Mouse (Mus musculus): ENCODE results near the gene C1qtnf7.
A peak's percentile ranks its signal among the peaks of the same experiment; 100 is the strongest.

Gene C1qtnf7

DNA sequence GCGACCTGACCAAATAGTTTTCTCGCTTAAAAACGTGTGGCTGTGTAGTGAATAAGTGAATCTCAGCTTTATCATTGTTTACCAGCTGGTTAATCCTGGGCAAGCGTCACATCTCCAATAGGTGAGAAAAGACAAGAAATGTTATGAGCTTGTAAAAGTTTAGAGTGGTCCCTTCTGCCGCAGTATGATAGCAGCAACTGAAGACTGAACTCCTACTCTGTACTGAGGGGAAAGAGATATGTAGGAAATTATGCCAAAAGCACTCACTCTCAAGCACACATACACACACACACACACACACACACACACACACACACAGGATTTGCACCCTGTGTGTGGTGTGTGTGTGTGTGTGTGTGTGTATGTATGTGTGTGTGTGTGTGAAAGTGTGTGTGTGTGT, 26.2 kb downstream of the C1qtnf7 start:
- no peak for DNase-seq

- no peak for DNase-seq
These were observed 27.0 kb downstream of the C1qtnf7 start for GRCm38 (mm10) chr5:43542246-43542845.

DNA sequence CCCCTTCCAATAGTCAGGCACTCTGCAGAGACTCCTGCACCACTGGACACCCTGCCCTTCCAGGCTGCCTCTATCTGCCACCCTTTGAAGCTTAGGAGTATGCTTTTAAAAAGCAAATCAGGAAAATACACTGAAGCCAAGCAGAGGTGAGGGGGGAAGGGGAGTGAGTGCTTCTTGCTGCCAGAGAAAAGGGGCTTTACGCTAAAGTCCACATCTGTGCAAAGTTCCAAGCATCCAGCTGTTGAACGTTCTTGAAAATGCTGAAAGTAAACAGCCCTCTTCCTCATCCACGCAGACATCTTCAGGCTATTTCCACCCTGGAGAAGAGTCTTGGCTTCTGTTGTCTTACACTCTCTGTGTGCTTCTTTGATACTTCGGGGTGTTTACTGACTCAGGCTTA, 34.6 kb downstream of the C1qtnf7 start:
- no peak for DNase-seq

DNA sequence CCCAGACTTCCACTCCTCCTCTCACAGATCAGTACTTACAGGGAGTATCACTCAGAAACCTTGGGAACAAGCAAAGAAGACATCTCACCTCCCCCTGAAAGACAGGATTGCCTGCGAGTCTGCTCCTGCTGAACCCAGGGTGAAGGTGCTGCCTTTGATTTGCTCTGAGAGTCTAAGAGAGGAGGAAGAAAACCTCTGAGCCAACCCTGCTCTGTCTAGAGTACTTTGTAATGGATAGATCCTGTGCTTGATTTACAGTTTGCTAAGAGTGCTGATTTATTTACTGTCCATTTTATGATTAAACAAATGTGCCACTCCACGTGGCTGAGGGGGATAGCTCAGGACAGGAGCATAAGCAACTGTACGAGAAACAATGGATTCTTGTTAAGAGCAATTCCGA, 35.1 kb downstream of the C1qtnf7 start:
- no peak for DNase-seq

GRCm38 (mm10) chr5:43554871-43555270, 39.5 kb downstream of the C1qtnf7 start:
- DNase-seq, result peak; percentile 44 to 47

DNA sequence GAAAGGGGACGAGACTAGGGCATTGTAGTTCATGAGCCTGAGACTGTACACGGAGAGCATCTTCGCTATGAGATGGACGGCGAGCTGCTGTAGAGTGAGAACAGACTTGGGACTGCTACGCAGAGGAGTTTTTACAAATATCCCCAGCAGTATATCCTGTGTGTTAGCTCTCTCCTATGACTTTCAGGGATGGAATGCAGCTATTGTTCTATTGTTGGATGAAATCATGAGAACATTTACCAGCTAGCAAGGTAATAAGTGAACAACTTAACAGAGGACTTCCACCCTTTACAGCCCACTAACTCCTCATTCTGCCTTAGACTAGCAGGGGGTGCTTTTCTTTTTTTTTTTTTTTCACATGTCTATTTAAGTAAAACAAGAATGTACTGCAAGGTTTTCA, 40.1 kb downstream of the C1qtnf7 start:
- DNase-seq, result no peak

- DNase-seq, result no peak
These were observed 42.1 kb downstream of the C1qtnf7 start for GRCm38 (mm10) chr5:43557436-43557835.

- peak; percentile 10 to 48 for DNase-seq
These were observed 46.4 kb downstream of the C1qtnf7 start for GRCm38 (mm10) chr5:43561639-43562252.

GRCm38 (mm10) chr5:43569720-43570359, 54.5 kb downstream of the C1qtnf7 start:
- DNase-seq, result no peak

GRCm38 (mm10) chr5:43582876-43583275, 67.5 kb downstream of the C1qtnf7 start:
- DNase-seq, result peak in 1 of 2 experiments; percentile 33

GRCm38 (mm10) chr5:43583326-43584120, 68.2 kb downstream of the C1qtnf7 start:
- DNase-seq, result no peak

DNA sequence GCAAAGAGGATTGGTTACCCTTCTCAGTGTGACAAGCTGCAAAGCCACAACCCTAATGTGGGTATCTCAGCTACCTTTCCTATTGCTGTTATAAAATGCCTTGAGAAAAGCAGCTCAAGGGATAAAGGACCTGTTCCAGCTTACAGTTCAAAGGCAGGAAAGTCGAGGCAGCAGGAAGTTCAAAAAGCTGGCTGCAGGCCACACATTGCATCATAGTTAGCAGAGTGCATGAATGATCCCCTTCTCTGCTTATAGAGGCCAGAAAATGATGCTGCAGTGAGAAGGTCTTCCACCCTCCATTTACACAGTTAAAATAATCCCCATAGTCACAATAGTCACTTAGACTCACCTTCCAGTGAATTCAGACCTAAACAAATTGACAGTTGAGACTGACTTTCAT, 69.1 kb downstream of the C1qtnf7 start:
- peak in 1 of 2 experiments; percentile 8 for DNase-seq

DNA sequence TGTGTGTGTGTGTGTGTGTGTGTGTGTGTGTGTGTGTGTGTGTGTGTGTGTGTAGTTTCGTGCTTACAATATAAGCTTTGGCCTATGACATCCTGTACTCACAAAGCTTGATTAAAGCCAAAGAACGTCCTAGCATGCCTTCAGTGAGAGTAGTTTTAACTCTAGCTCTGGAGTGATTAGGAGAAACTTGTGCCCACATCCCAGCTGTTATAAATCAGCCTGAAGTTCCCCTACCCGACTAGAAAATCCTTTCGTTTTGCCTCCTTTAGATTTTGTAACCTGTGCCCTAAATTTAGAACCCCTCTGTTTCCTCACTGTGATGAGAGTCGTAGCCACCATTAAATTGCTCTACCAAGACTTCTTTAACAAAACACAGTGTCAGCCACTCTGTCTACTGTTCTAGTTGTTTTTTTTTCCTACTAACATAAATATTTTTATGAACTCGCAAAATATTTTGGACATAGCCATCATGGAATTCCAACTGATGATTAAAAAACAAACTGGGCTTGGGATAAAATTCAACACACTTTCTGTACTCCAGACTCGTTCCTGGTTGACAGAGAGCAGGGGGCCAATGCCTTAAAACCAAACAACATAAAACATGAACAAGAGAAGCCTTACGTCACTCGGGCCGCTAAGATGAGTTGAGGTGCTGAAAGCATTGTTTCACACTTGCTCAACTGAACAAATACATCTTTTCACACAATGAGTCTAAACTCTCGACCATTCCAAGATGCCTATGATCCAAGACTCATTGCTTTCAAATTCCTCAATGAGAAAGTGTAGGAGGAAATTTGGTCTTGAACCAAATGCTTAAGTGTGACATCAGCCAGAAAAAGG, 70.3 kb downstream of the C1qtnf7 start:
- DNase-seq, result no peak

DNA sequence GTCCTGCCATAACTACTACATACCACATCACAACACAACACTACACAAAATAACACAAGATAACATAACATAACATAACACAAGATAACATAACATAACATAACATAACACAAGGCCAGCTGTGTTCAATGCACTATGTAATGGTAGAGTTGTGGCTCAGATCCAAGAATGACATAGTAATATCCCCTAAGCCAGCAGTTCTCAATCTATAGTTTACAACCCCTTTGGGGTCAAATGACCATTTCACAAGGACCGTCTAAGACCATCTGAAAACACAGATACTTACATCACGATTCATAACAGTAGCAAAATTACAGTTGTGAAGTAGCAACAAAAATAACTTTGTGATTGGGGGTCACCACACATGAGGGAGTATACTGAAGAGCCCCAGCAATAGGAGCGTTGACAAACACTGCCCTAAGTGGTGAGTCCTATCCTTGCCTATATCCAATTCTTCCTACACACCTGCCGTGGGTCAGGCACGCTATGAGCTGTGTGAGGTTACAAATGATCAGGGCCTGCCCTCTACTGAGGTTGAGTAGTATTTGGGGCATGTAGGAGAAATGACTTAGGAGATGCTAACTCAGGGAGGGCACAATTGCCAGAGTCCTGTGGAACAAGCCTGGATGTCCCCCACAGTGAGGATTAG, 73.6 kb downstream of the C1qtnf7 start:
- no peak for DNase-seq

GRCm38 (mm10) chr5:43589440-43589830, 74.1 kb downstream of the C1qtnf7 start:
- DNase-seq, result no peak

GRCm38 (mm10) chr5:43590311-43590731, 75.0 kb downstream of the C1qtnf7 start:
- DNase-seq, result no peak

GRCm38 (mm10) chr5:43601601-43602000, 86.3 kb downstream of the C1qtnf7 start:
- DNase-seq, result no peak

DNA sequence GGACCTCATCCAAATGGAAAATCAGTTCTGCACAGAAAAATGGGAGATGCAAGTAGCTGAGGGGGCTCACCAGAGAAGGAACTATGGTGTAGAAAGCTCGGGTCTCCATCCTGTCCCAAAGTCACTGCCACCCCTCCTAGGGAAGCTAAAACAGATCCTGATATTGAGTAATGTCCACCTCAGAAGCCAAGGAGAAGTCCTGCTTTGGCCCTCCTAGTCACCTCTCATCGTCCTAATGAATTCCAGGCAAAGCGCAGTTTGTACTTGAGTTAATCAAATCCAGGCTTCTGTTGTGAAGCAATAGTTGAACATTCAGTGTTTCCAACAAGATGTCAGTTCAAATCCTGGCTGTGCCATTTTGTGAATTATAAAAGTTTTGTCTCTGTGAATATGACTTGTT, 87.2 kb downstream of the C1qtnf7 start:
- DNase-seq, result no peak

- DNase-seq, result no peak
These were observed 88.2 kb downstream of the C1qtnf7 start for GRCm38 (mm10) chr5:43603559-43603958.

GRCm38 (mm10) chr5:43608073-43608472, 92.7 kb downstream of the C1qtnf7 start:
- no peak for DNase-seq

DNA sequence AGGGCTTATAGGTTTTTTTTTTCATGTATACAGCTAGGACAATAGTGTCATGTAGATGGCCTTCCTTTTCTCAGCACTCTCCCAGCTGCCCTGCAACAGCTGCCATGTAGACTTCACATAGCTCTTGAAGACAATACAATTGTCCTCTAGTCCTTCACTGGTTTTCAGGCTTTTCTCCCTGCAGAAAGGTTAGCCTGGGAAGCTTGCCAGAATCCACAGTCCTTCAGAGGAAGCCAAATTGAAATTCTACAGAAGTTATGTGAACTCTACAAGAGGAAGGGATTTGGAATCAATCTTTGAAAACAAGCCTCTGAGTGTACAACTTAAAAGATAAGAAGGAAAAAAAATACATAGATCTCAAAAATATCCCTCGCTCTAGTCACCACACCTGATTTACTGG, 94.4 kb downstream of the C1qtnf7 start:
- peak in 1 of 2 experiments; percentile 41 for DNase-seq
